Mouse (Mus musculus): ENCODE data around the gene Zfp148.

Gene Zfp148

DNA sequence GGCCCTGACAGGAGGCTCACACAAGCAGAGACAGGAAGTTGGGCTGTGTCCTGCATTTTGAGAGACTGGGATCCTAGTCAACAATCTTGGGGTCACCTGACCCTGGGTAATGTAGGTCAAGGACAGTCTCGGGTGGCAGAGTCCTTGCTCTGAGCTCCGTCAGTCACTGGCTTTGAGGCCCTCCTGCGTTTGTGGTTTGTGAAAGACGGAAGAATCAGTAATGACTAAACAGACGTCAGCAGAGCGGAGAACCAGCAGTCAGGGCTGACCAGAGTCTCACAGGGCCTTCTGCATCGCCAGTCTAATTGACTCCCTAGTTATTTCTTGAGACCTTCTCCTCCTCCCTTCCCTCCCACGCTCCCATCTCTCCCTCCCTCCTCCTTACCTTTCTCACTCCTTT lies 150.5 kb downstream of the Zfp148 start:
- DNase-seq (ENCODE audit: low read depth, low spot score) = no peak

DNA sequence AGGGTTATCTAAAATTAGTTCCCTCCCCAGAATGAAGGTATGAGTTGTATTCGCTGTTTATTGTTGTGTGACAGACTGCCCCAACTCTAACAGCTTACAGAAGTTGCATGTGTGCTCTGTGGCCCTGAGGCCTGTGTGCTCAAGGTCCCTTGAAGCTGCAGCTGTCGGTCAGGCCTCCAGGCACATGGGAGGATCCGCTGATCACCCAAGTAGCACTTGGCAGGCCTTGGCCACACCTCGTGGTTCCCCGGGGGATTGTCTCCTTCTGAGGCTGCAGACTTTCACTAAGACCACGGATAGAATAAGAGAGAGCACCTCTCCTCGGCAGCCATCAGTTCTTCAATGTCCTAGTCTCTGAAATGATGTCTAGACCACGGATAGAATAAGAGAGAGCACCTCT lies 155.8 kb downstream of the Zfp148 start:
- no peak for DNase-seq (ENCODE audit: low read depth, low spot score)

- DNase-seq (ENCODE audit: low read depth, low spot score) = no peak
These were observed 157.0 kb downstream of the Zfp148 start for GRCm38 (mm10) chr16:33537499-33538225.

GRCm38 (mm10) chr16:33544346-33544745 lies 163.7 kb downstream of the Zfp148 start:
- no peak for DNase-seq (ENCODE audit: low read depth, low spot score)

DNA sequence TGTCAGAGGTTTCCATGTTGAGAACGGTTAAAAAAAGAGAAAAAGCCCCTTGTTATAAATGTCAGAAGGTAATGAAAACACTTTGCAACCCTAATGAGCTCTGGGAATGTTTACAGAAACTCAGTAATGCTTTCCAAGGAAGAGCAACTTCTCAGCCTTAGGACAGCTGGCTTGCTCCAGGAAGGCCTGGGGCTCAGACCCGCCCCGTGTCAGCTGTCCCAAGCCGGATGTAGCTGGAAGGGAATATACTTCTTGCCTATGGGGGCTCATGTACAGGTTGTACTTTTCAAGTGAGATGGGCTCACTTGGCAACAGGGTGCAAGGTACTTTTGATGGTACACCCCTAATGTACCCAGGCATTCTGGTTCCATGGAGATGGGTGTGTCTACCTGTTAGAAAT lies 164.9 kb downstream of the Zfp148 start:
- no peak for DNase-seq (ENCODE audit: low read depth, low spot score)

- DNase-seq (ENCODE audit: low read depth, low spot score) = no peak
These were observed 173.2 kb downstream of the Zfp148 start for GRCm38 (mm10) chr16:33553689-33554342.
